Mouse (Mus musculus): ENCODE measurements at regions not wholly inside any gene's neighbourhood (a gene's known extent, or its start where the extent isn't known, plus 50 kb on each side); places are given as distances from the start of the nearest gene placed in this dataset.
"Not testable (repeated sequence)": the region's sequence is repeated elsewhere in the genome, so short reads cannot be mapped to it uniquely, and the experiment has no call there.

DNA sequence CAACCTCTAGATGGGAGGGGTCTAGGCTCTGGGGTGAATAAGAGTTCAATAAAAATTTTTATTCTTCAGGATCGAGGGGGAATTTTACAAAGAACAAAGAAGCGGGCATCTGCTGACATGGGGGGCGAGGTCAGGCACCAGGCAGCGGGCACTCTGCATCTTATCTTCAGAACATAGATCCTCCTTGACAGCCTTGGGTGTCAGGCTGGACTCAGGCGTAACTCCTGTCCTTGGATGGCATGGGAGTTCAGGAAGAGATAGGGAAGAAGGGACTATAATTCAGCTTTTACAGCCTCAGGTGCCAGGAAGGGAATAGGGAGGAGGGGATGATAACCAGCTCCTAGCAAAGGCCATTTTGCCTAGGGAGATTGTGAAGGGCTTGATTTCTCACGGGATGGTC is 753.1 kb downstream of the Gm10330 start:
- not testable (repeated sequence) for H3K9me3 ChIP-seq; H3K4me3 ChIP-seq; H3K27me3 ChIP-seq; H3K27ac ChIP-seq; H3K36me3 ChIP-seq; H3K9ac ChIP-seq; ATAC-seq (ENCODE audit: insufficient number of reproducible peaks, insufficient read depth, low FRiP score, low TSS enrichment); H3K4me2 ChIP-seq (replicated peaks); H3K4me1 ChIP-seq
- WGBS, result 81% methylated on average over 5 of the region's 6 CpGs

DNA sequence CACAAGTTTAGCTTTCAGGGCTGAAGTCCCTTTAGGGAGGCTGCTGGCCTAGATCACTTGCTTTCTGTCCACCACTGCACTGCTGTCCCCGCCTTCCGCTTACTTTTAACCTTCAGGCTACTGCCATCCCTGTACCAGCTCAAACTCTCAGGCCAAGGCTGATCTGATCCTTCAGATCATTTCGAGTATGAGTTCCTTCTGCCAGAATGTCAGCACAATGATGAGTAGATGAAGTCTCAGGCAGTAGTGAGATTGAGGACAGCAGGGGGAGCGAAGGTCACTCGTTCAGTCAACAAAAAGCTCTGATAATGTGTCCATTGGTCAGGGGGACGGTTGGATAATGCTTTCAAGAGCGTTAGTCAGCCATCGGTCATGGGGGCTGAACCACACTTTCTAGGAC is 756.5 kb downstream of the Gm10330 start:
- H3K27ac ChIP-seq; H3K36me3 ChIP-seq; H3K4me1 ChIP-seq; H3K27me3 ChIP-seq; H3K4me2 ChIP-seq (replicated peaks); H3K9me3 ChIP-seq; H3K4me3 ChIP-seq; H3K9ac ChIP-seq; ATAC-seq (ENCODE audit: insufficient number of reproducible peaks, insufficient read depth, low FRiP score, low TSS enrichment): not testable (repeated sequence)
- WGBS, result 84% methylated on average over 8 of the region's 8 CpGs

DNA sequence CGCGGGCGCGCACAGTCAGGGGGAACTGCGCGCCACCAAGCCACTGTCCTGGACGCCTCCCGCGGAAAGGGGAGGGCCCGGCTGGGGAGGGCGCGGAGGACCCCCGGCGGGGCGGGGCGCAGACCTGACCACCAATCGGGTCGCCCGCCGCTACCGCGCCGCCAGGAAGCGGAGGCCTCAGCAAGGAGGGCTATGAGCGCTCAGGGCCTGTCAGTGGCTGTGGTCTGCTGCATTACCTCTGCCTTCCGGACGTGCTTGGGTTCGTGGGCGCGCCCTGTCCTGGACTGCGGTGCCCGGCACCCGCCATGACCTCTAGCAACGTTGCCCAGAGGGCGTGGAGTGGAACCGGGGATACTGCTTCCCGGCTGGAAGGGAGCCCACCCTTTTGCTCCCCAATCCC is 769.9 kb downstream of the Gm10330 start:
- WGBS, result 1% methylated on average over 32 of the region's 37 CpGs
- not testable (repeated sequence) for ATAC-seq (ENCODE audit: insufficient number of reproducible peaks, insufficient read depth, low FRiP score, low TSS enrichment)
- H3K9ac ChIP-seq, result peak overlapping the region; percentile 38; the same call in 1 of the 2 replicates

GRCm38 (mm10) chr12:23009662-23010061 is 770.4 kb downstream of the Gm10330 start:
- H3K27me3 ChIP-seq; ATAC-seq (ENCODE audit: insufficient number of reproducible peaks, insufficient read depth, low FRiP score, low TSS enrichment); H3K27ac ChIP-seq; H3K4me1 ChIP-seq; H3K9me3 ChIP-seq; H3K36me3 ChIP-seq: not testable (repeated sequence)
- Histone ChIP-seq H3K9ac (peak overlapping the region; percentile 52; the same call in 1 of the 2 replicates), H3K4me2 (replicated peaks) (peak overlapping the region; percentile 35), H3K4me3 (peak overlapping the region; percentile 46)
- WGBS, result 3% methylated on average over 30 of the region's 48 CpGs

More for the DNA sequence above, 769.9 kb downstream of the Gm10330 start:
- not testable (repeated sequence) for H3K27me3 ChIP-seq, H3K4me1 ChIP-seq, H3K36me3 ChIP-seq, H3K9me3 ChIP-seq, H3K27ac ChIP-seq
- peak overlapping the region; percentile 46 for H3K4me3 ChIP-seq
- peak overlapping the region; percentile 35 for H3K4me2 ChIP-seq (replicated peaks)

Data from embryonic facial prominence, embryonic 12.5 days (tissue).